Mouse (Mus musculus) kidney, postnatal 0 days (tissue): ENCODE results near the gene Atf6. TPM values are rescaled to one million over a fixed set of nuclear protein-coding genes. Genes with fewer than 3 reads are reported as not detected.

Experiments used
- ATAC-seq: fragments of 200-750 bp; cut with Nextera tagmentation; replicated peaks from 2 replicates; pipeline ENCODE4 v1.8.0; 2017; ENCODE audit warnings: low read depth, moderate number of reproducible peaks, moderate TSS enrichment, moderate library complexity; ENCODE audit not compliant: low FRiP score
- DNase-seq: peaks from one replicate; pipeline ENCODE4 v3.0.0-alpha.2; 2016; ENCODE audit warnings: low spot score
- H3K27ac ChIP-seq: fragments of 300-500 bp; sonication (generic); 2 replicates; pipeline ENCODE4 v1.5.1; 2014; ENCODE audit warnings: mild to moderate bottlenecking
- H3K27me3 ChIP-seq: fragments of 300-500 bp; sonication (generic); 2 replicates; pipeline ENCODE4 v1.6.1; 2014; ENCODE audit warnings: low read length, mixed read lengths; ENCODE audit not compliant: insufficient read depth
- H3K36me3 ChIP-seq: fragments of 300-500 bp; sonication (generic); 2 replicates; pipeline ENCODE4 v1.6.1; 2014; ENCODE audit warnings: low read length, mixed read lengths; ENCODE audit not compliant: insufficient read depth
- H3K4me1 ChIP-seq: fragments of 300-500 bp; sonication (generic); replicated peaks from 2 replicates; pipeline ENCODE4 v1.6.1; 2014; ENCODE audit warnings: antibody characterized with exemption, low read length, mixed read lengths; ENCODE audit not compliant: insufficient read depth
- H3K4me2 ChIP-seq: fragments of 300-500 bp; sonication (generic); 2 replicates; pipeline ENCODE4 v1.6.1; 2014; ENCODE audit warnings: mild to moderate bottlenecking, low read length, moderate library complexity, mixed read lengths
- H3K4me3 ChIP-seq: fragments of 300-500 bp; sonication (generic); replicated peaks from 2 replicates; pipeline ENCODE4 v1.5.1; 2014; ENCODE audit warnings: low read depth, low read length
- H3K9ac ChIP-seq: fragments of 300-500 bp; sonication (generic); 2 replicates; pipeline ENCODE4 v1.6.1; 2014; ENCODE audit warnings: low read depth, low read length
- H3K9me3 ChIP-seq: fragments of 300-500 bp; sonication (generic); replicated peaks from 2 replicates; pipeline ENCODE4 v1.6.1; 2016; ENCODE audit warnings: low read length, inconsistent platforms, mixed read lengths
- CTCF ChIP-seq: IDR thresholded peaks from 2 replicates; pipeline ENCODE4 v1.5.1; 2016; ENCODE audit warnings: antibody characterized with exemption, low read depth, mild to moderate bottlenecking, moderate library complexity
- WGBS: fragments of 180-500 bp; shearing (Covaris S2); extraction: QIAGEN DNeasy Blood & Tissue Kit; methylation state at CpG from one replicate; pipeline ENCODE4 v1.1.7; 2014; 5-methylcytosine and 5-hydroxymethylcytosine counted together
- polyA plus RNA-seq: library from polyadenylated mRNA; unstranded; fragments of >200 nt; fragmentation: Nextera tagmentation; extraction: Ambion mirVana; gene quantifications from 2 replicates; pipeline ENCODE4 v1.2.1, GENCODE M21; 2015

Atf6 gene
- polyA plus RNA-seq, 1 experiment from 2014 or later: 8.6 TPM

DNA sequence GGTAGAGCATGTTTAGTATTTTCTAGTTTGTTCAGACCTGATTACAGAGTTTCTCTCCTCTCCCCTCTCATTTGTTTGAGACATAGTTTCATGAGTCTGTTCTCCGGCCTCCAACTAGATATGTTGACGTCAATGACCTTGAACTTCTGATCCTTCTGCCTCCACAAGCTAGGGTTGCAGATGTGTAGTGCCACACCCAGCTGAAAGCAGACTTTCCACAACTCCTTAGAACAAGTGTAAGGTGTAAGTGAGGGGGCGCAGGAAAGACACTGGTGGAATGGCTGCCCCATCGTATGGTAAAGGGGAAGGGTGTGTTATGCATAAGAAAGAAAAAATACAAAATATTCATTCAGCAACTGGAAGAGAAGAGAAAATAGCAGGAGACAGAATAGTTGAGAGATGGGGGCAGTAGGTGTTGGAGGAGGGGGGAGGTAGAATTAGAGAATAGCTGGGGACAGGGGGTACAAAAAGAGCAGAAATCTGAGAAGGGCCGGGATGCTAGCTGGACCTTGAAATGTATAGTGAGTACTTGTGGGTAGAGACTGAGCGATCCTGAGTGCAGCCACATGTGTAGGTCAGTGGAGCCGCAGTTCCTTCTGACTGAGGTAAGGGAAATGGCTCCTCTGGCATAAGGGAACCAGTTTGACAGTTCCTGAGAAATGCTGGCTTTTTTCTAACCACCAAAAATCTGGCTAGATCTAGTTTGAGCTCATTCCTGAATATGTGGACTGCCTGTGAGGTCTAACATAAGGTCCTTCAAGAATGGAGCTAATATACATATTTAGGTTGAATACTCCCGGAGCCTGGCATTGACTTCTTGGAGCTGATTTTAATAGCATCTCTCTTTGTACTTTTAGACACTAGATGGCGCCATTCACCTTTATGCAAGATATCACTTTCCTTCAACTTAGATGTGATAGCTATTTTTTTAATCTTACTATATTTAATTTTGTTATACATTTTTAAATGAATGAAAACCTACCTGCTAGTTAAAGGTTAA, 27.3 kb upstream of the Atf6 start:
- H3K4me3 ChIP-seq: no peak overlapping the region
- no peaks in the 10 kb centered on the region for H3K27me3 ChIP-seq
- peak; percentile 74 for TF ChIP-seq CTCF
- no peak overlapping the region for H3K4me2 ChIP-seq
- H3K27ac ChIP-seq: no peak overlapping the region
- DNase-seq: peak; percentile 86
- no peaks in the 10 kb centered on the region for H3K4me1 ChIP-seq
- 59% methylated on average over 9 of the region's 9 CpGs for WGBS
- ATAC-seq: no peak
- H3K9me3 ChIP-seq: no peaks in the 10 kb centered on the region
- H3K9ac ChIP-seq: no peak overlapping the region
- H3K36me3 ChIP-seq: no peaks in the 10 kb centered on the region

DNA sequence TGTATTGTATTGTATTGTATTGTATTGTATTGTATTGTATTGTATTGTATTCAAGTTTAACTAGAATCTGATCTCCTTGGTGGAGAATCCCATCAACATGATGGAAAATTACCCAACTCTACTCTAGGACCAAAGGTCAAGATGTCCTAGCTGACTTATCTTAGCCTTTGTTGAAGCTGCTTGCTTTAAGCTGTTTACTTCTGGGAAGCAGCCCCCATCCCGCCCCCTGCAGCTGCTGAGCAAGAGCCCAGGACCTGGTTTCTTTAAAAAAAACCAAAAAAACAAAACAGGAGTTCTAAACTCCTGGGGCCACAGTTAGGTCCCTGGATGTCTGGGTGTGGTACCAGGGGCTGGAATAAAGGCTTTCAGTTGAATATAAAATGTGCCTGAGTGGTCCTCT, 24.7 kb upstream of the Atf6 start:
- Histone ChIP-seq H3K36me3 (no peaks in the 10 kb centered on the region), H3K27me3 (no peaks in the 10 kb centered on the region), H3K27ac (no peak overlapping the region), H3K9me3 (no peaks in the 10 kb centered on the region), H3K4me1 (no peaks in the 10 kb centered on the region), H3K4me2 (no peak overlapping the region), H3K4me3 (no peak overlapping the region), H3K9ac (no peak overlapping the region)
- no peak for DNase-seq
- no peak for TF ChIP-seq CTCF
- WGBS: 76% methylated on average over 1 of the region's 1 CpGs
- no peak for ATAC-seq

DNA sequence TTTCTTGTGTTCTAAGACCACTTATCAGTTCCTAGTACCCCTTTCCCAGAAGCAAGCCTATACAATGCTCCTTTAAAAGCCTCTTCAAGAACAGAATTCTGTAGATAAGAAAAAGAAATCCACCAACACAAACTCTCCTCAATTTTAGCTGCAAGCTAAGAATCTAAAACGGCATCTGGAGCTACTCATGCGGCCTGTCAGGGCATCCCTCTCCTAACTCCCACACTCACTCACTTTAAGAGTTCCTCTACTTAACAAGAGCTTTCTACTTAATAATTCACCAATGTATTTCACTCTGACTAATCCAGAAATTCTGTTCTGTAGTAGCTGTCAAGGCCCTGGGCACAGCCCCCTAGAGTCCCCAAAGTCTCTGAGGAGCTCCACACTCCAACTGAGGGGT, 24.1 kb upstream of the Atf6 start:
- Histone ChIP-seq H3K9ac (no peak overlapping the region), H3K4me1 (no peaks in the 10 kb centered on the region), H3K4me2 (no peak overlapping the region), H3K4me3 (no peak overlapping the region), H3K27me3 (no peaks in the 10 kb centered on the region), H3K9me3 (no peaks in the 10 kb centered on the region), H3K27ac (no peak overlapping the region), H3K36me3 (no peaks in the 10 kb centered on the region)
- no peak for TF ChIP-seq CTCF
- peak; percentile 68 for DNase-seq
- ATAC-seq: no peak
- WGBS: 29% methylated on average over 2 of the region's 2 CpGs

DNA sequence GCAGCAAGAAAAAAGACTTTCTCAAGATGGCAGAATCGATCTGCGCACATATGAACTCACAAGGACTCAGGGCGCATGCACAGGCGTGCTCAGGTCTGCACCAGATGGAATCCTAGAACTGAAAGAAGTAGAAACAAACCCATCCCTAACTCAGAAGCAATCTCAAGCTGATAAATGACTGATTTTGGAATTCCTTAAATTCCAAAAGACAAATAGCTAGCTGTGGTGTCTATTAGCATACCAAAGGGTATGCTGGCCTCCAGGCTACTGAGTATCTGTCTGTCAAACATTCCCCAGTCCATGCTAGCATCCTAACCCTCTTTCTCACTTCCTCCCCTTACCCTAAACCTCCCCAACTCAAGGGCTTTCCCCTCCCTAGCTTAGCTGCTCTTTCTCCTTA, 21.7 kb upstream of the Atf6 start:
- no peak for TF ChIP-seq CTCF
- H3K27me3 ChIP-seq: no peaks in the 10 kb centered on the region
- ATAC-seq (no peak), DNase-seq (no peak)
- no peak overlapping the region for H3K4me3 ChIP-seq
- 81% methylated on average over 4 of the region's 4 CpGs for WGBS
- H3K4me2 ChIP-seq: no peak overlapping the region
- H3K36me3 ChIP-seq: no peaks in the 10 kb centered on the region
- H3K9ac ChIP-seq: no peak overlapping the region
- no peaks in the 10 kb centered on the region for H3K4me1 ChIP-seq
- no peak overlapping the region for H3K27ac ChIP-seq
- H3K9me3 ChIP-seq: no peaks in the 10 kb centered on the region

DNA sequence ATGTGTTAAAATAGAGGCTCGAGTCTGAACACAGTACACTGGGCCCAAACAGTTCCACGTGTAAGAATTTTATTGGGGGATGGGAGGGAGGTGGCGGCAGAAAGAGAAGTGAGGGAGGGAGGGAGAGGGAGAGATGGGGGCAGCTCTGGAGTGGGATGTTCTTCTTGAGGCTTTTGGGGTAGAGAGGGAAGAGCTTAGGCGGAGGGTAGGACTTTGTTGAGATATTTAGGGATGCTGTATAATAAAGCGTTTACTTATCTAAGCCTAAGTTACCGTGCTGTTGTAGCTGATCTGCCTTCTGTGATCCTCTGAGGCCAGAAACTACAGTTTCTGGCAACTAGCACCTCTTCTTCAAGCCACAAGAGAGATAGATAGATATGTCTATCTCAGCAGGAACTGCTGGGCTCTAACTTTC, 18.5 kb upstream of the Atf6 start:
- Histone ChIP-seq H3K27me3 (no peaks in the 10 kb centered on the region), H3K4me3 (no peak overlapping the region), H3K4me1 (no peaks in the 10 kb centered on the region), H3K9ac (no peak overlapping the region), H3K9me3 (no peaks in the 10 kb centered on the region), H3K4me2 (no peak overlapping the region), H3K36me3 (no peaks in the 10 kb centered on the region), H3K27ac (no peak overlapping the region)
- no peak for TF ChIP-seq CTCF
- DNase-seq (no peak), ATAC-seq (no peak)
- 47% methylated on average over 6 of the region's 6 CpGs for WGBS

DNA sequence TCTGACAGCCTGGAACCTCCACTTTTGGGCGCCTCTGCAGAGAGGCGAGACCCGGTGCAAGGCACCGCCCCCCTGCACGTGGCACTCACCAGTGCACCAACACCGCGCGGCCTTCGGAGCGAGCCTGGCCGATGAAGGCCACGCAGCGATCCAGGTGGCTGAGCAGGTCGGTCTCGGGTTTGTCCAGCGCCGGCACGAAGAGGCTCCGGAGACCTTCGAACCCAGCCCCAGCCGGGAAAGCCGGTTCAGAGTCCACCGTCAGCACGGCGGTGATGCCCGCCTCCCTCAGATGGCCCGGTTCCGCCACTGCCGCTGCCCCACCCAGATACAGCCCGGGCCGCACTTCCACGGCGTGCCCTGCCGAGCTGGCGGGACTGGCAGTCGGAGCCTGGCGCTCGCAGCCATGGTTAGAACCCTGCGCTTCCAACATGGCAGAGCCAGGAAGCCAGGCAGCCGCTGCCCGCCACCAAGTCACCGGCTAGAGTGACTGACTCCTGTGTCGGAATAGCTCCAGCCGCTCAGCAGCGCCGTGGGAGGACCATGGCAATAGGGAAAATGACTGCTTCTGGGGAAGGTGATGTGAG, 17.5 kb upstream of the Atf6 start, which contains the start of the genes Gm26620 and Dusp12:
Gm26620 (plus strand) TSS at position 88 of the 584 bp plus-strand sequence.
Dusp12 (minus strand) TSS at position 563 of the 584 bp plus-strand sequence.
- DNase-seq (peak; percentile 95), ATAC-seq (peak; percentile 95)
- H3K27ac ChIP-seq: peak within 1 kb of the TSS; percentile 92
- peak within 1 kb of the TSS; percentile 78 for H3K9ac ChIP-seq
- under 1% methylated on average over 46 of the region's 46 CpGs for WGBS
- peak; percentile 66 for TF ChIP-seq CTCF
- H3K4me2 ChIP-seq: peak within 1 kb of the TSS; percentile 67
- no peaks in the 10 kb centered on the region for H3K4me1 ChIP-seq
- peak within 1 kb of the TSS; percentile 85 for H3K4me3 ChIP-seq
- no peaks in the 10 kb centered on the region for H3K36me3 ChIP-seq
- no peaks in the 10 kb centered on the region for H3K9me3 ChIP-seq
- no peaks in the 10 kb centered on the region for H3K27me3 ChIP-seq
